Mouse (Mus musculus) gastrocnemius, postnatal 14 days (tissue): ENCODE measurements at regions not wholly inside any gene's neighbourhood (a gene's known extent, or its start where the extent isn't known, plus 50 kb on each side); places are given as distances from the start of the nearest gene placed in this dataset.

ENCODE experiments used
- DNase-seq: peaks from one replicate; pipeline ENCODE4 v3.0.0; 2021; ENCODE audit warnings: mixed read lengths
- intact Hi-C: fragments of 180-260 bp; cut with DNase I; formaldehyde crosslinking; loops from one replicate; pipeline ENCODE4 v1.15.1; 2025; ENCODE audit warnings: low total_unique reads

GRCm38 (mm10) chr12:32768744-32769535 lies 50.4 kb upstream of the Nampt start:
- DNase-seq, result no peak
- intact Hi-C loops, result no loop called here
